Mouse (Mus musculus) ES-CJ7 (cell line): ENCODE measurements at regions not wholly inside any gene's neighbourhood (a gene's known extent, or its start where the extent isn't known, plus 50 kb on each side); places are given as distances from the start of the nearest gene placed in this dataset.
A peak's percentile ranks its signal among the peaks of the same experiment; 100 is the strongest.

ENCODE experiments used
- DNase-seq: peaks from one replicate; pipeline ENCODE4 v3.0.0; 2011; ENCODE audit warnings: low read depth, low spot score

- DNase-seq = no peak
These were observed 55.0 kb upstream of the Slit3 start for GRCm38 (mm10) chr11:35065959-35066414.

- no peak for DNase-seq
These were observed 63.2 kb upstream of the Slit3 start for GRCm38 (mm10) chr11:35057791-35058190.

GRCm38 (mm10) chr11:35055496-35056125, 65.4 kb upstream of the Slit3 start:
- DNase-seq = no peak

DNA sequence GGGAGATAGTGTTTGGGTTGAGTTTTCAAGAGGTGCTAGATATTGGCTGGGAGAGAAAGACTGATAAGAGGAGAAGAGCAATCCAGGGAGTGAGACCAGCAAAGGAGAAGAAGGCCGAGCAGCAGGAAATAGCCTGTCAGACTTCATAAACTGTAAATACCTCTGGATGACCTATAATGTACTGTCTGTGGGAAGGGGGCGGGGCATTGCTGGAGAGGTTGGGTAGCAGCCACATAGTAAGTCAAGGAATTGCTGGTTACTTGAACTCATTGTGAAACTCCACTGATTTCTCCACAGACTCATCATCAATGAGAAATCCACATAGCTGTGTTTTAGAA, 67.4 kb upstream of the Slit3 start:
- no peak for DNase-seq

- DNase-seq = no peak
These were observed 68.0 kb upstream of the Slit3 start for GRCm38 (mm10) chr11:35052856-35053612.

DNA sequence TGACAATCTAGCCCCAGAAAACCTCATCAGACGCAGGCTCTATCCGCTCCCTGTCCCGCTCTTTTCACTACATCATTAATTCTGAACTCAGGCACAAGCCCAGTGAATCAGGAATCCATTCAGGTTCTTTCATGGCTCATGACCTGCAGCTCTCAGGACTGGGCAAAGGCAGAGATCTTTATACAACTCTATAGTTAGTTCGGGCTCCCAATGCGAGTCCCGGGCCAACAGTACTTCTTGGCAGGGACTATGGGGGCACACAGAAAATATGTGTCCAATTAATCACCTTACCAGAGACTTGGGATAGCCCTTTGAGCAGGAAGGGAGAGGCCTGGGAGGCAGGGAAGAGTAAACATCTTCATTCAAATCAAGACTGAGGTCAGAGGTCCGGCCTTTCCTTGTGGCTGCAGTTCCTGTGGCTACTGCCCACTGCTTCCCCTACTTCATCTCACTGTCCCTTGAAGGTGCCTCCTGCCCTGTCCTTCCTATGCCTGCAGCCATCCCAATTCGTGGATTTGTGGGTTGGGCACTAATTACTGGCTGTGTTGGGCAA, 71.3 kb upstream of the Slit3 start:
- DNase-seq = no peak

DNA sequence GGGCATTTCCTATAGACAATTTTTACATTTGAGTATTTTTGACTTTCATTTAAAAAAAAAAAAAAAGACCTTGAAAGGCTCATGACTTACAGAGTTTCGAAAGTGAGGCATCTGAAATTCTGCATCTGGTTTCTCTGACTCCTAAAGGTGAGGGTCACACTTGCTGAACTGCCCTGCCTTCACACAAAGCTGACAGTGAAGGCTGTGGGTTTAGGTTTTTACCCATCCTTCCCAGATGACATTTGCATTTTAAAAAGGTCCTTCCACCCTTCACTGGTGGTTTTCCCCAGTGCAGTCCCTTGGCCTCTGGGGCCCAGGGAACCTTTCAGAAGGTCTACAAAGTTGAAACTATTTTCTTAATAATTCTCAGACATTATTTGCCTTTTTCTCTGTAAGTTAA, 76.4 kb upstream of the Slit3 start:
- DNase-seq = no peak

DNA sequence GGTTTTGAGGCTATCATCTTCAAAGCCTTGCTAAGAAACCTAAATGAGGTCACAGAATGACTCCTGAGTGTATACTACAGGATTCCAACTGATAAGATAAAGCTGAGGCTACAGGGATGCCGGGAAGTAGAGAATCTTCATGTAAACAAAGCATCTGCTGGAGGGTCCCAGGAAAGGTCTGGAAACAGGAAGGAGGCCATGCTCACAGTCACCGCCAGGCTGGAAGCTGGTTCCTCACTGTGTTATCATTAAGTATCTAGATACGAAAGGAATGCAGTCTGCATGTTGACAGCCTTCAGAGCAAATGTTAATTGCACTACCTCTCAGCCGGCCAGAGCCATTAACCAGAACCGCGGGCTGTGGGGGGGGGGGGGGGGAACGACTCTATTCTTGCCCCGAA, 96.6 kb upstream of the Slit3 start:
- DNase-seq = no peak

DNA sequence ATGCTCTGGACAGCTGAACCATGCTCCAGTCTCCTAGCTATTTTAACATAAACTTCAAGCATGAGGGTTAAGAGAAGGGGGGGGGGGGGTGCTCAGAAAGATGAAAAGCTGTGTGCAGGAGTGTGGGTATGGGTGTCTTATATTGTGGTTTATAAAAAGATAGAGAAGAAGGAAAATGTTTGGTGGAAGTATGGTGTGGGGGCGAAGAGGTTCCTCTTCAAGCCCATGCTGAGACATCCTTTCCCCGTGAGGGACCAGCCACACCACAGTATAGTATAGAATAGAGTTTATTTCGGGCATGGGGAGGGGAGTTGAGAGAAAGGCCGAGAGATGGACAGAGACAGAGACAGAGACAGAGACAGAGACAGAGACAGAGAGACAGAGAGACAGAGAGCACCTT, 97.2 kb upstream of the Slit3 start:
- no peak for DNase-seq

DNA sequence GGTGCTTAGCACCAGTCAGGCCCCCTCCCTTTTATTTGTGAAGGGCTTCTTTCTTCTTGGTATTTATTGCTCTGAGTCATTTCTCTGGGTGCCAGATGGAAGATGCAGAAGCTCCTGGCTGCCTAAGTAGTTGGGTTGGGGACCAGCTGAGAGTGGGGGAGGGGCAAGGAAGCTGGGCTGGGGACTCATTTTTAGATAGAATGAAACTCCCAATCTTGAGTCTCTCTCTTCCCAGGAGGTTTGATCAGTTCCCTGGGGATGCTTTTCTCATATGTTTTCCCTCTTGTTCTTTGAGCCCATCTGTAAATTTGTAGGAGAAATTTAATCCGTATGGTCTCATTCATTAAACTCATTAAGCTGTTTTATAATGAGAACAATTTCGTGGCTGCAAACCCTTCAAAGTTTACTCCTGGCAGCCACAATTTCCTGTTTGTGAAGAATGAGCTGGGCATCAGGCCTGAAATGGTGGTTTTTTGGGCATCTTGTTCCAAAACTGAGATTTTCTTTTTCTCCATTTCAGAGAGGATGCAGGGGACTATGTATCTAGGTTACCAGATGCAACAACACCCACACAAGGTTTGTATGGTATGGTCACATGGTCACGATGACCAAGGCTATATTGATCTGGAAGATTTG, 98.9 kb upstream of the Slit3 start:
- no peak for DNase-seq

DNA sequence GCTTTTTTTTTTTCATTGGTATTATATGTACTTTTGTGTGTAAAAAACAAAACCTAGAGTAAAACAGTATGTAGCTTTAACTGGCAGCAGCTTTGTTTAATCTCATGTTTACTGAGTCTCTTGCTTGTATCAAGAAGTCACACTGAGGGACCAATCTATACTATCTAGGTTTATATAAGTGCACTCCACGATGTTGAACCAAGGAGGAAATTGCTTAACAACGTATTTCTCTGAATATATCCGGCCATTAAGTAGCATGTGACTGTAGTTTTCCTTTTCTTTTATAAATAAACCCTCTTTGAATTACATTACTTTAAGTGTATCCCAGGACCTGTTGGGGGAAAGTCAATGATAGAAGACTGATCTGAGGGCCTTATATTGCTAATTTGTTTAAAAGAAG, 104.0 kb upstream of the Slit3 start:
- no peak for DNase-seq

DNA sequence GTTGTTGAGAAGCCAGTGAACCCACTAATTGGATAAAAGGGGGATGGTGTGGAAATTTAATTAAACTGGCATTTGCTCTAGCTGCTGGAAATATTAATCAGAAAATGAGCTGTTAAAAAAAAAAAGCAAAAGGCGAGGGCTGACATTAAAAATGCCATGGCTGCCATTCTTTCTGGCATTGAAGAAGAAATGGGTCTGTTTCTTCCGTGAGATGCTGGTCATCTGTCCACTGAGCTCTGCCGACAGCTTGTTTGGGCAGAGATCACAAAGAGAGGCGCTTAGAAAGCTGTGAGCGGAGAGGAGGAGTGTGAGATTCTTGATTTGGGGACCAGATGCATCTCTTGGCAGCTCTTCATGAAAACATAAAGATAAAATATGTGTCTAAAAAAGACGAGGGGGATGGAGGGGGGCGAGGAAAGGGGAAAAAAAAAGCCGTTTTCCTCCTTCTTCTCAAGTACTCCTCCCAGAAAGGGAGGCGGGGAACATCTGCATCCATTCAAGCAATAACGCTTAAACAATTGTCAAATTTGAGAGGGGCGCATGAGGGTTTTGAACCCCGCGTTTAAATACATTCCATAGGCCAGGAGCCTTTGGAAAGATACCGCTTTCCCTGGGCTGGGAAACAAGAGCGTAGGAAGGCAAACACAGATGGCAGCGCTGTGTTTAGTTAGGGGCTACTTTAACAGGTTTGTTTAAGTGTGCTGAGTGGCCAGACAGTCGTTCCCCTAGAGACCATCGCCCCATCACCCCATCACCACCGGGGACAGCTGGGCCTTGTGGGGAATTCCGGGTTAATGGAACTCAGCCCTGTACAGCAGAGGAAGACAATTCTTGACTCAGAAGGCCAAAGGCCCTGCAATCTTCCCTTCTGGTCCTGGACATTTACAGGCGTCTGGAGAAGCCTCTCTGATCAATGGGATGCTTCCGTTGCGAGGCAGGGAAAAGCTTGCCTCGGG, 109.2 kb upstream of the Slit3 start:
- DNase-seq = no peak

DNA sequence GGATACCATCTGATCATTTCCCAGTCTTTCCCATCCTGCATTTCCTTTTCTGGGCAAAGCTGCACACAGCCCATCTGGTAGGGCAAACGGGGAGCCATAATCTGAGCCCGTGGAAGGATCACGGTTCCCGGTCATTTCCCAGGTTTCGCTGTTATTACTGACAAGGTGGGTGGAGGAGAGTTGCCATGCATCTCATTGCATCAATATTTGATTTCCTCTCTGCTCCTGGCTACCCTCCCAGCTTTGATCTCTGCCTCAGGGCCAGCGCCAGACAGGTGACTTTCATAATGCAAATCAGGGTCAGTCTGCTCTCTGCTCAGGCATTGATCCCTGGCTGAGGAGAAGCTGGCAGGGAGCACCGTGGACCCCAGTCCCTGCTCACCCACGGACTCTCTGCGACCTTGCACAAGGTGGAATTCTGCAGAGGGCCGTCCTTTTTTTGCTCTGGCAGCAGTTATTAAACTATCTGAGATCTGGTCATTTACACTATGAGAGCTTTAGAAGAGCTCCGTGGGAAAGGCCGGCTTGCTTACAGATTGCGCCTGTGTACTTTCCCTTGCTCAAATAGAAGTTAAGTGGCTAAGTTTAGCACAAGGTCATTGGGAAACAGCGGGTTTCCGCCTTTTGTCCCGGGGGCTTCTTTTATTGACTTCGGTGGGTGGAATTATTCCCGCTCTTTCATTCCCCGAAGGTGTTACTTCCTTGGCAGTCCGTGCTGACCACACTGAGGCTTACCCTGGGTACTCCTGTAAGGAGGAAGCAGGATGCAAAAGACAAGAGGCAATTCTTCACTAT, 114.1 kb upstream of the Slit3 start:
- peak; percentile 64 for DNase-seq

- no peak for DNase-seq
These were observed 115.9 kb upstream of the Slit3 start for GRCm38 (mm10) chr11:35005143-35005542.

- DNase-seq = peak; percentile 59
These were observed 116.6 kb upstream of the Slit3 start for GRCm38 (mm10) chr11:35004431-35004830.

GRCm38 (mm10) chr11:35003956-35004355, 117.1 kb upstream of the Slit3 start:
- DNase-seq = peak; percentile 74

- no peak for DNase-seq
These were observed 123.1 kb upstream of the Slit3 start for GRCm38 (mm10) chr11:34997906-34998305.

DNA sequence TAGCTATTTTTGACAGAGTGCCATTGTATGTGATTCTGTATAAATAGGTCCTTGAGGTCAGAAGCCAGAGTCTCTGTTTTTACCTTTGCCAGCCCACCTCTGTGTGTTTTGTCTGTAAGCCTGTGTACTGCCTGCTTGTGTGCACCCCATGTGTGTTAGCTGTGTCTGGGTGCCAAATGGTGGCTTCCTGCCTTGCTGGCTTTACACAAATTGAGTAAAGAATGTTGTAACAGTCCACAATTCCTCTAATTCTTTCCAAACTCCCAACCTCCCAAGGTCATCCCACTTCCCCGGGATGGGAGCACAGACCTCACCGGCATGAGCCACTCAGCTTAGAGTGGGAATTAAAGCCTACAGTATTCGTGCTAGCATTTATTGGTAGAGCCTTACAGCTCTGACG, 125.5 kb upstream of the Slit3 start:
- DNase-seq = no peak

- peak; percentile 6 for DNase-seq
These were observed 138.1 kb upstream of the Slit3 start for GRCm38 (mm10) chr11:34982775-34983457.

GRCm38 (mm10) chr11:34980210-34980609, 140.8 kb upstream of the Slit3 start:
- DNase-seq = no peak
